Mouse (Mus musculus) spleen, adult 2 months (tissue): Measurements from ENCODE around the gene Sowahc.

Experiments
- CTCF ChIP-seq: fragments of 200-500 bp; IDR thresholded peaks from 2 replicates; pipeline ENCODE4 v1.5.1; 2011; ENCODE audit warnings: mild to moderate bottlenecking, inconsistent platforms; ENCODE audit not compliant: insufficient read depth, insufficient read length, insufficient replicate concordance; ENCODE audit errors: extremely low read depth
- POLR2A ChIP-seq: fragments of 200-500 bp; IDR thresholded peaks from 2 replicates; pipeline ENCODE4 v1.6.1; 2011; ENCODE audit warnings: low read depth, low read length, inconsistent platforms

GRCm38 (mm10) chr10:59265674-59266073 is 43.9 kb downstream of the Sowahc start:
- TF ChIP-seq POLR2A (no peak), CTCF (no peak)
